Mouse (Mus musculus) gastrocnemius, adult 2 months (tissue): ENCODE measurements around the gene Gm5105. TPM values are rescaled to one million over a fixed set of nuclear protein-coding genes. Genes with fewer than 3 reads are reported as not detected.
A peak's percentile ranks its signal among the peaks of the same experiment; 100 is the strongest.

Experiments used
- DNase-seq: peaks from one replicate; pipeline ENCODE4 v3.0.0; 2022
- H3K27ac ChIP-seq: fragments of 200-600 bp; 2 replicates; pipeline ENCODE4 v1.8.1; 2022; ENCODE audit warnings: mild to moderate bottlenecking
- H3K4me3 ChIP-seq: fragments of 200-600 bp; 2 replicates; pipeline ENCODE4 v1.8.1; 2022; ENCODE audit warnings: mild to moderate bottlenecking, moderate library complexity
- CTCF ChIP-seq: fragments of 200-600 bp; IDR thresholded peaks from 2 replicates; pipeline ENCODE4 v1.8.1; 2022; ENCODE audit warnings: antibody characterized with exemption, mild to moderate bottlenecking, moderate library complexity
- intact Hi-C: fragments of 180-260 bp; cut with DNase I; formaldehyde crosslinking; loops from one replicate; pipeline ENCODE4 v1.15.1; 2025
- total RNA-seq, 2 experiments: library from RNA; stranded (reverse); gene quantifications; 2 replicates each; pipeline ENCODE4 v1.2.3; 2021

The Gm5105 gene
- total RNA-seq, 2 experiments from 2014 or later: 1.3 to 1.8 TPM

GRCm38 (mm10) chr3:138006896-138007295, 60.3 kb downstream of the Gm5105 start:
- Histone ChIP-seq H3K27ac (peak overlapping the region; percentile 71; the same call in 1 of the 2 replicates), H3K4me3 (no peak overlapping the region)
- no peak for TF ChIP-seq CTCF
- intact Hi-C loops: no loop called here
- DNase-seq: no peak

GRCm38 (mm10) chr3:138003264-138003663, 63.9 kb downstream of the Gm5105 start:
- Histone ChIP-seq H3K4me3 (no peak overlapping the region), H3K27ac (no peak overlapping the region)
- TF ChIP-seq CTCF: no peak
- intact Hi-C loops: no loop called here
- DNase-seq: no peak

- no peak for TF ChIP-seq CTCF
- intact Hi-C loops: no loop called here
- Histone ChIP-seq H3K27ac (no peak overlapping the region), H3K4me3 (no peak overlapping the region)
- DNase-seq: no peak
Observed at GRCm38 (mm10) chr3:138002545-138002944, 64.6 kb downstream of the Gm5105 start.

DNA sequence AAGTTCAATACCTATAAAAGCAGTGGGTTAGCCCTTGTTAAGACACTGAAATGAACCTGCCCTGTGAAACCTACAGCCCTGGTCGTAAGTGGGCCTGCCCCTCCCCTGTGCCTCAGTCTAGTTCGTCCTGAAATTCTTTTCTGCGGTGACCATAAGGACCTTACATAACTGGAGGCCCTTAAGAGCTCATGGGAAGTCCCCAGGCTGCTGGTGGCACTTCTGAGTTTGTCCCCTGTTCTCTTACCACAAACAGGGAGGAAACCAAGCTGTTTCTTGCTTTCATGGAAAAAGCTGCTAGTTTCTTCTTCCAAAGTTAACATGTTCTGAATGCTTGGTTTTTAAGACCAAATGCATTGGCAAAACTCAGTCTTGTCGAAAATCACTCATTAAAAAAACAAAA, 65.3 kb downstream of the Gm5105 start:
- intact Hi-C loops: no loop called here
- Histone ChIP-seq H3K4me3 (no peak overlapping the region), H3K27ac (no peak overlapping the region)
- TF ChIP-seq CTCF: no peak
- no peak for DNase-seq

DNA sequence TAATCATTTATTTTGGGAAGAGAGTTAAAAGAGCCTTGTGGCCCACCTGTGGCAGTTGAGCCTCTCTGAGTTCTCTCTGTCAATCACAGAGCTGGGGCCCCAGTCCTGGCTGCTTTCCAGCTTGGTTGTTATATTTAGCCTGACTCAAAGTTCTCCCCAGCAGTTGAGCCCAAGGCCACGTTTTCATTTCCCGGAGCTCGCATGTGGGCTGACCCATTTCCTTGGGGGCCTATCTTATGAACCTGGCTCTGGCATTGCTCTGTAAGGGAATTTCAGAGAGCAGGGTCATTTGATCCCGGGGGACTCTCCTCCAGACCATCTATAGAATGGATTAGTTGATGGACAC, 66.5 kb downstream of the Gm5105 start:
- DNase-seq: peak; percentile 85
- Histone ChIP-seq H3K27ac (peak overlapping the region; percentile 79), H3K4me3 (peak overlapping the region; percentile 21; the same call in 1 of the 2 replicates)
- TF ChIP-seq CTCF: no peak
- intact Hi-C loops: no loop called here

- intact Hi-C loops: no loop called here
- DNase-seq: no peak
- H3K27ac ChIP-seq: peak overlapping the region; percentile 79
Observed at GRCm38 (mm10) chr3:138000062-138000723, 67.0 kb downstream of the Gm5105 start.

GRCm38 (mm10) chr3:137999224-137999790, 67.9 kb downstream of the Gm5105 start:
- intact Hi-C loops: no loop called here
- no peak for TF ChIP-seq CTCF
- peak overlapping the region; percentile 1; the same call in 1 of the 2 replicates for H3K27ac ChIP-seq
- DNase-seq: no peak
- no peak overlapping the region for H3K4me3 ChIP-seq

More at GRCm38 (mm10) chr3:138000062-138000723, 67.0 kb downstream of the Gm5105 start:
- H3K4me3 ChIP-seq: no peak overlapping the region
- no peak for TF ChIP-seq CTCF

Other genes starting within 250 kb of the Gm5105 start
- gene H2afz, start 202.9 kb downstream of the Gm5105 start, total RNA-seq: 10 to 100 TPM; 64.1 to 76.3 TPM
- gene Dnajb14, start 199.7 kb downstream of the Gm5105 start, total RNA-seq: 1 to 10 TPM; 7.6 to 9.5 TPM
- 10 to 100 TPM; 45.9 to 53.1 TPM for gene Lamtor3, start 148.9 kb downstream of the Gm5105 start, total RNA-seq
- 1 to 10 TPM in 1 of 2 experiments, under 1 TPM in 1; 0.84 to 2.0 TPM for gene Dapp1, start 85.8 kb downstream of the Gm5105 start, total RNA-seq
- gene 1110002E22Rik, start 2.3 kb downstream of the Gm5105 start, total RNA-seq: 100 to 1,000 TPM; 120 to 128 TPM
- gene Trmt10a, start 76.1 kb upstream of the Gm5105 start, total RNA-seq: 1 to 10 TPM; 1.6 to 2.1 TPM
- 1 to 10 TPM; 1.0 to 2.0 TPM for gene Mttp, start 77.6 kb upstream of the Gm5105 start, total RNA-seq
- gene 4930579F01Rik, start 126.4 kb upstream of the Gm5105 start, total RNA-seq: not detected
- under 1 TPM; 0.48 to 0.53 TPM for gene Adh7, start 150.4 kb upstream of the Gm5105 start, total RNA-seq
- gene Adh1, start 193.6 kb upstream of the Gm5105 start, total RNA-seq: 10 to 100 TPM; 19.3 to 27.8 TPM
- gene Adh6a, start 245.9 kb upstream of the Gm5105 start, total RNA-seq: not detected